Mouse (Mus musculus) kidney, postnatal 0 days (tissue): ENCODE measurements around the gene Gm17359. TPM values are rescaled to one million over a fixed set of nuclear protein-coding genes. Genes with fewer than 3 reads are reported as not detected.

Experiments
- ATAC-seq: fragments of 200-750 bp; cut with Nextera tagmentation; replicated peaks from 2 replicates; pipeline ENCODE4 v1.8.0; 2017; ENCODE audit warnings: low read depth, moderate number of reproducible peaks, moderate TSS enrichment, moderate library complexity; ENCODE audit not compliant: low FRiP score
- DNase-seq: peaks from one replicate; pipeline ENCODE4 v3.0.0-alpha.2; 2016; ENCODE audit warnings: low spot score
- H3K27ac ChIP-seq: fragments of 300-500 bp; sonication (generic); 2 replicates; pipeline ENCODE4 v1.5.1; 2014; ENCODE audit warnings: mild to moderate bottlenecking
- H3K27me3 ChIP-seq: fragments of 300-500 bp; sonication (generic); 2 replicates; pipeline ENCODE4 v1.6.1; 2014; ENCODE audit warnings: low read length, mixed read lengths; ENCODE audit not compliant: insufficient read depth
- H3K36me3 ChIP-seq: fragments of 300-500 bp; sonication (generic); 2 replicates; pipeline ENCODE4 v1.6.1; 2014; ENCODE audit warnings: low read length, mixed read lengths; ENCODE audit not compliant: insufficient read depth
- H3K4me1 ChIP-seq: fragments of 300-500 bp; sonication (generic); replicated peaks from 2 replicates; pipeline ENCODE4 v1.6.1; 2014; ENCODE audit warnings: antibody characterized with exemption, low read length, mixed read lengths; ENCODE audit not compliant: insufficient read depth
- H3K4me2 ChIP-seq: fragments of 300-500 bp; sonication (generic); 2 replicates; pipeline ENCODE4 v1.6.1; 2014; ENCODE audit warnings: mild to moderate bottlenecking, low read length, moderate library complexity, mixed read lengths
- H3K4me3 ChIP-seq: fragments of 300-500 bp; sonication (generic); replicated peaks from 2 replicates; pipeline ENCODE4 v1.5.1; 2014; ENCODE audit warnings: low read depth, low read length
- H3K9ac ChIP-seq: fragments of 300-500 bp; sonication (generic); 2 replicates; pipeline ENCODE4 v1.6.1; 2014; ENCODE audit warnings: low read depth, low read length
- H3K9me3 ChIP-seq: fragments of 300-500 bp; sonication (generic); replicated peaks from 2 replicates; pipeline ENCODE4 v1.6.1; 2016; ENCODE audit warnings: low read length, inconsistent platforms, mixed read lengths
- CTCF ChIP-seq: IDR thresholded peaks from 2 replicates; pipeline ENCODE4 v1.5.1; 2016; ENCODE audit warnings: antibody characterized with exemption, low read depth, mild to moderate bottlenecking, moderate library complexity
- WGBS: fragments of 180-500 bp; shearing (Covaris S2); extraction: QIAGEN DNeasy Blood & Tissue Kit; methylation state at CpG from one replicate; pipeline ENCODE4 v1.1.7; 2014; 5-methylcytosine and 5-hydroxymethylcytosine counted together
- polyA plus RNA-seq: library from polyadenylated mRNA; unstranded; fragments of >200 nt; fragmentation: Nextera tagmentation; extraction: Ambion mirVana; gene quantifications from 2 replicates; pipeline ENCODE4 v1.2.1, GENCODE M21; 2015

The Gm17359 gene
- polyA plus RNA-seq, 1 experiment from 2014 or later: not detected

GRCm38 (mm10) chr3:79501166-79501728, 164.8 kb downstream of the Gm17359 start:
- TF ChIP-seq CTCF: no peak
- no peak overlapping the region for H3K9ac ChIP-seq
- H3K27me3 ChIP-seq: no peaks in the 10 kb centered on the region
- H3K4me1 ChIP-seq: no peaks in the 10 kb centered on the region
- no peak overlapping the region for H3K4me3 ChIP-seq
- no peak for DNase-seq
- no peak for ATAC-seq
- WGBS: 89% methylated on average over 2 of the region's 2 CpGs
- peaks cover 11% of the 10 kb centered on the region; the same call in 1 of the 2 replicates for H3K36me3 ChIP-seq
- H3K9me3 ChIP-seq: no peaks in the 10 kb centered on the region
- H3K4me2 ChIP-seq: no peak overlapping the region
- H3K27ac ChIP-seq: no peak overlapping the region

Other genes starting within 250 kb of the Gm17359 start
- gene Rapgef2, start 50.1 kb upstream of the Gm17359 start, polyA plus RNA-seq: 3.7 and 4.4 TPM in 2 replicates
- gene Fnip2, start 231.1 kb downstream of the Gm17359 start, polyA plus RNA-seq: 4.3 and 4.4 TPM in 2 replicates